Mouse (Mus musculus) forebrain, postnatal 0 days (tissue): Measurements from ENCODE around the gene AW551984. TPM values are rescaled to one million over a fixed set of nuclear protein-coding genes. Genes with fewer than 3 reads are reported as not detected.

Experiments used
- ATAC-seq: fragments of 200-750 bp; cut with Nextera tagmentation; 2 replicates; pipeline ENCODE4 v1.8.0; 2017; ENCODE audit warnings: mild to moderate bottlenecking, moderate library complexity
- DNase-seq: peaks from one replicate; pipeline ENCODE4 v3.0.0-alpha.2; 2015
- H3K27ac ChIP-seq: fragments of 300-500 bp; sonication (generic); 2 replicates; pipeline ENCODE4 v1.5.1; 2014; ENCODE audit warnings: low read depth, mild to moderate bottlenecking, antibody characterized with exemption, low read length, moderate library complexity, mixed read lengths
- H3K27me3 ChIP-seq: fragments of 300-500 bp; sonication (generic); 2 replicates; pipeline ENCODE4 v1.6.1; 2014; ENCODE audit warnings: mild to moderate bottlenecking, low read length, mixed read lengths; ENCODE audit not compliant: insufficient read depth
- H3K36me3 ChIP-seq: fragments of 300-500 bp; sonication (generic); 2 replicates; pipeline ENCODE4 v1.6.1; 2014; ENCODE audit warnings: mild to moderate bottlenecking, moderate library complexity; ENCODE audit not compliant: insufficient read depth
- H3K4me1 ChIP-seq: fragments of 300-500 bp; sonication (generic); 2 replicates; pipeline ENCODE4 v1.6.1; 2014; ENCODE audit warnings: antibody characterized with exemption; ENCODE audit not compliant: insufficient read depth
- H3K4me2 ChIP-seq: fragments of 300-500 bp; sonication (generic); 2 replicates; pipeline ENCODE4 v1.6.1; 2014; ENCODE audit warnings: low read depth, mild to moderate bottlenecking, moderate library complexity
- H3K4me3 ChIP-seq: fragments of 300-500 bp; sonication (generic); 2 replicates; pipeline ENCODE4 v1.5.1; 2014; ENCODE audit warnings: low read depth, low read length, mixed read lengths
- H3K9ac ChIP-seq: fragments of 300-500 bp; sonication (generic); 2 replicates; pipeline ENCODE4 v1.6.1; 2014; ENCODE audit warnings: mild to moderate bottlenecking
- H3K9me3 ChIP-seq: fragments of 300-500 bp; sonication (generic); 2 replicates; pipeline ENCODE4 v1.6.1; 2016; ENCODE audit warnings: low read length
- CTCF ChIP-seq: sonication (generic); IDR thresholded peaks from 2 replicates; pipeline ENCODE4 v1.5.1; 2016; ENCODE audit warnings: antibody characterized with exemption, control low read depth, low read depth
- WGBS: fragments of 180-500 bp; shearing (Covaris S2); extraction: QIAGEN DNeasy Blood & Tissue Kit; methylation state at CpG from one replicate; pipeline ENCODE4 v1.1.7; 2014; 5-methylcytosine and 5-hydroxymethylcytosine counted together
- polyA plus RNA-seq: library from polyadenylated mRNA; unstranded; fragments of >200 nt; fragmentation: Nextera tagmentation; extraction: Ambion mirVana; gene quantifications from 2 replicates; pipeline ENCODE4 v1.2.1, GENCODE M21; 2015
- total RNA-seq: library from RNA; depleted of rRNA; stranded (reverse); fragments of >200 nt; gene quantifications from 2 replicates; pipeline ENCODE4 v1.2.3, GENCODE M21; 2014

AW551984 gene
- total and polyA plus RNA-seq, 2 experiments from 2014 or later = 98.8 to 219 TPM

GRCm38 (mm10) chr9:39621073-39621472, 16.9 kb upstream of the AW551984 start, which contains the start of gene Olfr960:
Gene Olfr960 (plus strand): TSS chr9:39621373.
- H3K9ac ChIP-seq = no peak within 1 kb of the TSS
- TF ChIP-seq CTCF = no peak
- no peaks in the 10 kb centered on the region for H3K9me3 ChIP-seq
- H3K27me3 ChIP-seq = no peaks in the 10 kb centered on the region
- H3K4me2 ChIP-seq = no peak within 1 kb of the TSS
- no peak for DNase-seq
- no peak within 1 kb of the TSS for H3K27ac ChIP-seq
- no peak within 1 kb of the TSS for H3K4me3 ChIP-seq
- H3K4me1 ChIP-seq = no peaks in the 10 kb centered on the region
- no peak for ATAC-seq
- no peaks in the 10 kb centered on the region for H3K36me3 ChIP-seq
- 33% methylated on average over 1 of the region's 1 CpGs for WGBS

DNA sequence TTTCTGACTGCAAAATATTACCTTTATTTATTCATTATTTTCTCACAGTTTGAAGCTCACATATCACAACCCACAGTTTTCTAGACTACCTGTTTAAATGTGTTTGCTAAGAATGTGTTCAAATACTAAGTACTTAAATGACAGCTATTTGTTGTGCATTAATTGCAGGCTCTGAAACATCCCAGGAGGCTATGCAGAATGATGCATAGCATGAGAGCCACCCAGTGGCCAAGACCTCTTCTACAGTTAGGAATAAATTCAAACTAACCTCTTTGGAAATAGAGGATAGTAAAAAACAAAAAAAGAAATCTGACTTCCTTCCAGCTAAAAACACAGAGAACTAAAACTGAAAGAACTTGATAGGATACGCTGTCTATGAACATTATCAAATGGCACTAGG, 7.8 kb upstream of the AW551984 start:
- H3K27me3 ChIP-seq = no peaks in the 10 kb centered on the region
- H3K4me1 ChIP-seq = no peaks in the 10 kb centered on the region
- H3K4me2 ChIP-seq = no peak overlapping the region
- ATAC-seq (no peak), DNase-seq (peak; percentile 67)
- H3K9me3 ChIP-seq = no peaks in the 10 kb centered on the region
- no peak overlapping the region for H3K4me3 ChIP-seq
- H3K36me3 ChIP-seq = no peaks in the 10 kb centered on the region
- no peak overlapping the region for H3K9ac ChIP-seq
- no peak overlapping the region for H3K27ac ChIP-seq
- peak; percentile 72 for TF ChIP-seq CTCF
- WGBS = 45% methylated on average over 1 of the region's 1 CpGs

GRCm38 (mm10) chr9:39610355-39610754, 6.2 kb upstream of the AW551984 start, which contains the start of gene Olfr148:
Gene Olfr148 (plus strand): TSS chr9:39610655.
- no peak for ATAC-seq
- 80% methylated on average over 3 of the region's 3 CpGs for WGBS

DNA sequence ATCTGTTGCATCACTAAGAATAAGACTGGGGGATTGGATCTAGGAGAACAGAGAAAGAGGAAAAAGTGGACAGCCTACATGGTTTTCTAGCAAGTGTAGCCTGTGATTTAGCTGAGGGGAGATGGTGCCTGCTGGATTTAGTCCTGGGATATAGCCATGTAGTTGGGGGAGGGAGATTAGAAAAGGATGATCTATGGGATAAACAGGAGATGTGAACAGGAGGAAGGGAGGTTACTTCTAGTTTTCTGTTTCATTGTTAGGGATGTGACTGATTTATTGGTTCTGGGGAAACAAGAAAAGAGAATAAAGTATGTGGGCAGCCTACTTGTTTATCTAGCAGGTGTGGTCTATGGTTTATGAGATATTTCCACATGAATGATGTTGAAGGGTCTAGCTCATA, 4.3 kb upstream of the AW551984 start:
- H3K9ac ChIP-seq = no peak overlapping the region
- no peak overlapping the region for H3K4me2 ChIP-seq
- ATAC-seq (no peak), DNase-seq (no peak)
- H3K27ac ChIP-seq = no peak overlapping the region
- H3K4me1 ChIP-seq = no peaks in the 10 kb centered on the region
- no peaks in the 10 kb centered on the region for H3K36me3 ChIP-seq
- H3K4me3 ChIP-seq = no peak overlapping the region
- H3K9me3 ChIP-seq = no peaks in the 10 kb centered on the region
- H3K27me3 ChIP-seq = no peaks in the 10 kb centered on the region
- no peak for TF ChIP-seq CTCF

More at GRCm38 (mm10) chr9:39610355-39610754, 6.2 kb upstream of the AW551984 start, which contains the start of gene Olfr148:
- H3K9me3 ChIP-seq = no peaks in the 10 kb centered on the region
- no peaks in the 10 kb centered on the region for H3K36me3 ChIP-seq
- H3K27me3 ChIP-seq = no peaks in the 10 kb centered on the region
- H3K4me3 ChIP-seq = no peak within 1 kb of the TSS
- no peak within 1 kb of the TSS for H3K4me2 ChIP-seq
- no peak within 1 kb of the TSS for H3K9ac ChIP-seq
- H3K27ac ChIP-seq = no peak within 1 kb of the TSS
- no peak for DNase-seq
- no peaks in the 10 kb centered on the region for H3K4me1 ChIP-seq
- TF ChIP-seq CTCF = no peak

DNA sequence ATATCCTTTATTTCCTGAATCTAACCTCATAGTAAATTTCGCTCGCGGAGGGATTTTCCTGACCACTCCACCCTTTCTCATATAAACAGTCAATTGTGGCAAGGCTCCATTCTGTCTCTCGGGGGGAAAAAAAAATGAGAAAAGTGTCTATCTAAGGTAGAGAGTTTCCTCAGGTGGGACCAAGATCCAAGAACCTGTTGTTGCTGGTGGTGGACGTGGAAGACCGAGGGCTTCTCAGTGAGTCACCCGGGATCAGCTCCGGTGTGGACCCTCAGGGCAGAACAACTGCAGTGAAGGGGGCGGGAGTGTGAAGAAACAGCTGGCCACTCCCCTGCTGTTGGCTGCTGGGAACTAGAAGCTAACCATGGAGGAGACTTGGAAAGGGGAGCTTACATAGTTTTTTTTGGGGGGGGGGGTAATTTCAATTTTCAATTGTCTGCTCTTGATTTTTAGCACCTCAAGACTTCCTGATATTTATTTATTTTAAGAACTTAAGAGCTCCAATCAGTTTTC, 814 bp downstream of the AW551984 start:
- peak; percentile 47; the same call in 1 of the 2 replicates for ATAC-seq
- H3K9me3 ChIP-seq = no peaks in the 10 kb centered on the region
- TF ChIP-seq CTCF = 0 out of 2 replicates have a peak, but pooled peaks have one; percentile 9
- peak; percentile 22 for DNase-seq
- no peaks in the 10 kb centered on the region for H3K27me3 ChIP-seq
- under 1% methylated on average over 9 of the region's 9 CpGs for WGBS
- peak overlapping the region; percentile 51 for H3K9ac ChIP-seq
- H3K4me3 ChIP-seq = peak overlapping the region; percentile 36
- no peaks in the 10 kb centered on the region for H3K4me1 ChIP-seq
- H3K27ac ChIP-seq = peak overlapping the region; percentile 54
- peak overlapping the region; percentile 68 for H3K4me2 ChIP-seq
- H3K36me3 ChIP-seq = no peaks in the 10 kb centered on the region

- H3K9me3 ChIP-seq = no peaks in the 10 kb centered on the region
- no peaks in the 10 kb centered on the region for H3K4me1 ChIP-seq
- no peaks in the 10 kb centered on the region for H3K27me3 ChIP-seq
- DNase-seq (peak; percentile 85), ATAC-seq (peak; percentile 96)
- WGBS = under 1% methylated on average over 19 of the region's 19 CpGs
- no peak for TF ChIP-seq CTCF
- H3K9ac ChIP-seq = peak overlapping the region; percentile 51
- no peaks in the 10 kb centered on the region for H3K36me3 ChIP-seq
- H3K4me3 ChIP-seq = peak overlapping the region; percentile 36
- peak overlapping the region; percentile 54 for H3K27ac ChIP-seq
- H3K4me2 ChIP-seq = peak overlapping the region; percentile 68
These were observed 1.5 kb downstream of the AW551984 start for GRCm38 (mm10) chr9:39602536-39603332.

- 89% methylated on average over 5 of the region's 5 CpGs for WGBS
- no peak for DNase-seq
- Histone ChIP-seq H3K36me3 (no peaks in the 10 kb centered on the region), H3K9ac (no peak overlapping the region), H3K4me1 (no peaks in the 10 kb centered on the region), H3K4me3 (no peak overlapping the region), H3K4me2 (no peak overlapping the region), H3K9me3 (no peaks in the 10 kb centered on the region), H3K27me3 (no peaks in the 10 kb centered on the region), H3K27ac (no peak overlapping the region)
- no peak for ATAC-seq
- no peak for TF ChIP-seq CTCF
These were observed 27.2 kb downstream of the AW551984 start for GRCm38 (mm10) chr9:39577050-39577449.
